Mouse (Mus musculus): ENCODE measurements around the gene Hpcal4. TPM values are rescaled to one million over a fixed set of nuclear protein-coding genes. Genes with fewer than 3 reads are reported as not detected.

Hpcal4 gene
- total RNA-seq, 2 experiments from 2014 or later, result 476 to 553 TPM

- DNase-seq (ENCODE audit: low spot score in 2 of 2), result peak in 1 of 2 experiments; percentile 52
These were observed 18.4 kb downstream of the Hpcal4 start, which contains the start of gene Nt5c1a for GRCm38 (mm10) chr4:123201186-123202093. Nt5c1a (plus strand) TSS chr4:123201504.

GRCm38 (mm10) chr4:123202094-123202420 lies 19.0 kb downstream of the Hpcal4 start:
- DNase-seq (ENCODE audit: low spot score in 2 of 2), result no peak

GRCm38 (mm10) chr4:123207337-123207736 lies 24.3 kb downstream of the Hpcal4 start:
- no peak for DNase-seq (ENCODE audit: low spot score in 2 of 2)

- no peak for DNase-seq (ENCODE audit: low spot score in 2 of 2)
These were observed 28.0 kb downstream of the Hpcal4 start for GRCm38 (mm10) chr4:123210996-123211395.

GRCm38 (mm10) chr4:123211453-123211852 lies 28.4 kb downstream of the Hpcal4 start:
- DNase-seq (ENCODE audit: low spot score in 2 of 2), result no peak

- no peak for DNase-seq (ENCODE audit: low spot score in 2 of 2)
These were observed 29.3 kb downstream of the Hpcal4 start for GRCm38 (mm10) chr4:123212330-123212729.

- DNase-seq (ENCODE audit: low spot score in 2 of 2), result no peak
These were observed 30.9 kb downstream of the Hpcal4 start for GRCm38 (mm10) chr4:123213975-123214374.

GRCm38 (mm10) chr4:123215367-123215766 lies 32.3 kb downstream of the Hpcal4 start:
- no peak for DNase-seq (ENCODE audit: low spot score in 2 of 2)

GRCm38 (mm10) chr4:123216782-123217181 lies 33.8 kb downstream of the Hpcal4 start:
- peak in 1 of 2 experiments; percentile 46 for DNase-seq (ENCODE audit: low spot score in 2 of 2)

- peak; percentile 64 to 85 for DNase-seq (ENCODE audit: low spot score in 2 of 2)
These were observed 36.8 kb downstream of the Hpcal4 start for GRCm38 (mm10) chr4:123219720-123220357.

- no peak for DNase-seq (ENCODE audit: low spot score in 2 of 2)
These were observed 37.6 kb downstream of the Hpcal4 start for GRCm38 (mm10) chr4:123220637-123221036.

GRCm38 (mm10) chr4:123223309-123223708 lies 40.3 kb downstream of the Hpcal4 start:
- DNase-seq (ENCODE audit: low spot score in 2 of 2), result no peak

GRCm38 (mm10) chr4:123225718-123226403 lies 42.8 kb downstream of the Hpcal4 start:
- DNase-seq (ENCODE audit: low spot score in 2 of 2), result no peak

GRCm38 (mm10) chr4:123227707-123228106 lies 44.7 kb downstream of the Hpcal4 start:
- peak in 1 of 2 experiments; percentile 48 for DNase-seq (ENCODE audit: low spot score in 2 of 2)

- no peak for DNase-seq (ENCODE audit: low spot score in 2 of 2)
These were observed 45.2 kb downstream of the Hpcal4 start for GRCm38 (mm10) chr4:123228270-123228669.

- DNase-seq (ENCODE audit: low spot score in 2 of 2), result no peak
These were observed 46.1 kb downstream of the Hpcal4 start for GRCm38 (mm10) chr4:123229166-123229565.

GRCm38 (mm10) chr4:123232841-123233240 lies 49.8 kb downstream of the Hpcal4 start:
- DNase-seq (ENCODE audit: low spot score in 2 of 2), result no peak

GRCm38 (mm10) chr4:123233492-123234084 lies 50.6 kb downstream of the Hpcal4 start, which contains the start of gene Heyl:
Heyl (plus strand) TSS chr4:123233556.
- no peak for DNase-seq (ENCODE audit: low spot score in 2 of 2)

GRCm38 (mm10) chr4:123235835-123236430 lies 52.9 kb downstream of the Hpcal4 start:
- DNase-seq (ENCODE audit: low spot score in 2 of 2), result no peak

GRCm38 (mm10) chr4:123236431-123237031 lies 53.5 kb downstream of the Hpcal4 start:
- no peak for DNase-seq (ENCODE audit: low spot score in 2 of 2)

Measured in layer of hippocampus, adult 18-20 months (tissue).